Mouse (Mus musculus): ENCODE data around the gene Mindy3. TPM values are rescaled to one million over a fixed set of nuclear protein-coding genes. Genes with fewer than 3 reads are reported as not detected.

The Mindy3 gene
- total RNA-seq, 2 experiments from 2014 or later = 36.1 to 42.7 TPM

DNA sequence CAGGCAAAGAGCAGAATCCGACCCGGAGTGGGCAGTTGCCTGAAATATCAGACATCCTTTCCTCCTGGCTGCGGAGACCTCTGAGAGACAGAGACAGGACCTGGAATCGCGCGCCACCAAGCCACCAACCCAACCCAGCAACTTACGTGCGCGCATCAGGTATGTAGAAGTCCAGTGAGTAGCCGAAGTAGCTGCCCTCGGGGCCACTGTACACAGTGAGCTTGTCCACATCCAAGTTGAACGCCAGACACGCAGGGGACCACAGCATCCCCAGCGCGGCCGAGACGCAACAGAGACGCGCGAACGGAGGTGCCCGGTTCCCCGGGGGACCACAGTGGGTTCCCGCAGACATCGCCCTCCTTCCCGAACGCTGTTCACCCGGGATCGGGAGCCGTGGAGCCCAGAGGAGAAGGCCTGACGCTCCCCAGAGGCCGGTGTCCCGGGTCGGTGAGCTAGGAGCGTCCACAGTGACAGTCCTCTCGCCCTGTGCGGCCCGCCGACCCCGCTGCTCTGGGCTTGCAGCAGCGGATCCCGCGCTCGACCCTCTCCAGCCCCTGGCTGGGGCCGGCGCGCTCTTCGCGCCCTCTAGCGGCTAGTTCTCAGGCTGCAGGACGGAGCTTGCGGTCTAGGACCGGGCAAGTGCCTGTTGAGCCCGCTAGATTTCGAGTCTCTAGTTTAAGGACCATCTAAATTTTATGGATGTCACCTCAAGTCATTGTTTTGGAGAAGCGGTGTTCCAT, 117.7 kb downstream of the Mindy3 start, which contains the start of gene Itga8:
Itga8 (minus strand) TSS at position 492 of the 740 bp plus-strand sequence.
- peak; percentile 92 for DNase-seq

DNA sequence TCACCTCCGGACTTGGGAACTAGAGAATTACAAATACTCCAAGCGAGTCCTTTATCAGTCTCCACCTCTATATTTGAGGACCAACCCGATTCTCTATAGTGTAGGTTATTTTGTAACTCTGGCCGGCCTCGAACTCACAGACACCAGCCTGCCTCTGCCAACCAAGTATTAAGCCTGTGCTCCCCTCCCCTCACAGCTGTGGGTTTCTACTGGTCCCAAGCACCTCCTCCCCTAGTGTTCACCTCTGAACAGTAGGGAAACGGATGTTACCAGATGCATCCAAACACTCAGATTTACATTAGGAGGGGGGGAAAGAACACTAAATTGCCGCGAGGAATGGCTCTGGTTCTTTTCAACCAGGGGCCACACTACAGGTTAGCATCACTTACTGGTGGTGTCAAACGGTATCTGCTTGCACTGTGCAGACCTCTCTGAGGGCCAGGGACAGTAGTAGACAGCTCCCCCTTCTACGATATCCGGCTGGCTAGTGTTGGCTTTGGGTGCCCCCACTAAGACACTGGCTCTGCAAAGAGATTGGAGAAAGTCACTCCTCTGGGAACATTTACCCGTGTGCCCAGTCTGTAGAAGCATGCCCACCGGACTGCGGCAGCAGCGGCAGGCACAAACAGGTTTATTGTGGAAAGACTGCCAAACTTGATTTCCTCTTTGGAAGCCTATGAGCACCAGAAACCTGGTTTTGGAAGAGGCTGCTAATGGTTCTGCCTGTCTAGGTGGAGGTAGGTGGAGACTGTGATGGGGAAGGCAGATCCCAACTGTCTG, 118.6 kb downstream of the Mindy3 start:
- no peak for DNase-seq

DNA sequence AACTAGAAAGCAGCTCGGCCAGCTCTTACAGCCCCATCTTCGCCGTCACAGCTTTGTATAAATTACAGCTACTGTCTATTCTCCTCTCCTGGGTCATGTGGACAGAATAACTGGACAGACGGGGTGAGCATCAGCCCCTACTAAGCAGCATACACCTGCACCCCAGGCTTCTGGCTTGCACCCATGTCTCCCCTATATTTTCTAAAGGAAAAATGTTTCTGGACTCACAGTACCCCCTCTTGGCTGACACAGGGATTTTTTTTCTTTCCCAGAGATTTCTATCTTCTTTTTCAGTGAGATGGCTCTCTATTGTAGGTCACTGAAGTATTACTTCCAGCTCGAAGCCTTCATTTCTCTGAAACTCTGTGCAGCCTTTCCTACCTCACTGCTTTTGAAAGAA, 122.0 kb downstream of the Mindy3 start:
- no peak for DNase-seq

Other genes starting within 250 kb of the Mindy3 start
- 10 to 100 TPM; 21.7 to 24.1 TPM for gene Itga8, start 117.5 kb downstream of the Mindy3 start, total RNA-seq (2021)

All from adrenal gland, postnatal 10 days (tissue).